Mouse (Mus musculus) spleen, adult 2 months (tissue): Measurements from ENCODE around the gene Gm48551.

Source experiments
- CTCF ChIP-seq: fragments of 200-500 bp; IDR thresholded peaks from 2 replicates; pipeline ENCODE4 v1.5.1; 2011; ENCODE audit warnings: mild to moderate bottlenecking, inconsistent platforms; ENCODE audit not compliant: insufficient read depth, insufficient read length, insufficient replicate concordance; ENCODE audit errors: extremely low read depth
- POLR2A ChIP-seq: fragments of 200-500 bp; IDR thresholded peaks from 2 replicates; pipeline ENCODE4 v1.6.1; 2011; ENCODE audit warnings: low read depth, low read length, inconsistent platforms

GRCm38 (mm10) chr10:81336558-81336957 lies 47.7 kb upstream of the Gm48551 start:
- TF ChIP-seq CTCF (no peak), POLR2A (no peak)
